Mouse (Mus musculus) frontal cortex, adult (tissue): ENCODE measurements around the gene Gpx5.
"Not testable (repeated sequence)": the region's sequence is repeated elsewhere in the genome, so short reads cannot be mapped to it uniquely, and the experiment has no call there.

ENCODE experiments used
- ATAC-seq: cut with Nextera tagmentation; 2 replicates; pipeline ENCODE4 v1.9.2; 2017; ENCODE audit warnings: mild to moderate bottlenecking, moderate library complexity, mixed read lengths; ENCODE audit not compliant: low TSS enrichment

Gene Gpx5

DNA sequence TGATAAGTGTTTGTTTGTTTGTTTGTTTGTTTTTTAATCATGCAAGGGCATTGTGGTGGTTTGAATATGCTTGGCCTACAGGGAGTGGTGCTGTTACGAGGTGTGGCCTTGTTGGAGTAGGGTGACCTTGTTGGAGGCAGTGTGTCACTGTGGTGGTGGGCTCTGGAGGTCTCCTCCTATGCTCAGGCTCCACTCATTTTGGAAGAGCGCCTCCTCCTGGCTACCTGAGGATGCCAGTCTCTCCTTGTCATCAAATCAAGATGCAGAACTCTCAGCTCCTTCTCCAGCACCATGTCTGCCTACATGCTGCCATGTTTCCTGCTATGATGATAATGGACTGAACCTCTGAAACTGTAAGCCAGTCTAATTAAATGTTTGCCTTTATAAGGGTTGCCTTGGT, 26.8 kb downstream of the Gpx5 start:
- ATAC-seq = no peak

GRCm38 (mm10) chr13:21264366-21264765, 28.2 kb downstream of the Gpx5 start:
- peak; percentile 39 for ATAC-seq

DNA sequence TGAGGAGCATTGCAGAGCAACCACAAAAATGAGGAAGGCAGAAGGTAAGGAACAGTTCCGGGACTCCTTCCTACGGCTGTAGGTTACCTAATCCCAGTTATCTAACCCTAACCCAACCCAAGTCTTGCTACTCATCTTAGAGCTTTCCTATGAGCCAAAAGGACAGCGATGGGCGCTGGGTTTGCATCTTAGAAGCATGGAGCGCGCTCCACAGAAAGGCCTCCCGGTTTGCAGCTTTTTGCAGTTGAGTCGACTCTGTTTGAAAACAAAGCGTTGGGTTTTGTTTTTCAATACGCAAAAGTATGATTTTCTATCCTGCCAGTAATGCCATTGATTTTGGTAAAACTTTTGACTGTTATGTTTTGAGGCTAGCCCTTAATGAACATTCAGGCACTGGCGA, 28.6 kb downstream of the Gpx5 start:
- ATAC-seq = peak; percentile 36

- no peak for ATAC-seq
Measured at GRCm38 (mm10) chr13:21262787-21263461, 29.6 kb downstream of the Gpx5 start.

GRCm38 (mm10) chr13:21260289-21260688, 32.2 kb downstream of the Gpx5 start:
- ATAC-seq = no peak

DNA sequence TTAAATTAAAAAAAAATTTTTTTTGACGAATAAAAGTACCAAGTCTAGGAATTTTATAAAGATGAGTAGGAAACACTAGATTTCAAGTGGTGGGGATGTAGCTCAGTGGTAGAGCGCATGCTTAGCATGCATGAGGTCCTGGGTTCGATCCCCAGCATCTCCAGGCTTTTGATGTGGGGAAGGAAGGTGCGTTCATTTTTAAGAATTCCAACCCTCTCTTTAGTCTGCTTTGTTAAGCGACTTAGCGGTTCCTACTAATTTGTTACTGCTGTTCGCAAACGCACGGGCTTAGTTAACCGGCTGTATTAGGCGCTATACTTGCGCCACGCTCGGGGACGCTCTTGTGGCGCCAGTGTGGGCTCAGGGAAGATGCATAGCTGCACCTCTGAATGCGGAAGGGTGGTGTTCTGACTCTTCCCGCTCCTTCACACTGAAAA, 32.8 kb downstream of the Gpx5 start:
- peak; percentile 77 for ATAC-seq

DNA sequence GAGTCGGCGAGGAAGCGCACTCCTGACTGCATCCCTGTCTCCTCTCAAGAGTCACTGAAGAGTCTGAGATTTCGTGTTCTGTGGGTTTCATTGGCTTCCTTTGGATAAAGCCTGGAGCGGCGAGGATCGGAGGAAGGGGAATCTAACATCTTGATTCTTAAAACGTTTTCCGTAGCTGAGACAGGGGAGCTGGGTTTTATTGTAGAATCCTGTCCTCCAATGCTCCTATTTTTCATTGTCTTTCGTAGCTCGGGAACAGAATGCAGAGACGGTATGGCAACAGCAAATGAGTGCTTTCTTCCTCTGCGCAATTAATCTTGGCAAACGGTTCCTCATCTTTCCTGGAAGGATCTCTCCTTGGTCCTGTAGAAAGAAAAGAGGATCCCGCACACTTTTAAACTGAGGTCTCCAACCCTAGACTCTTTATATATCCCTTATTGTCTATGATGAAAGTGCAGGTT, 33.3 kb downstream of the Gpx5 start:
- peak; percentile 78 for ATAC-seq

GRCm38 (mm10) chr13:21258524-21258923, 34.0 kb downstream of the Gpx5 start:
- ATAC-seq = no peak

GRCm38 (mm10) chr13:21253986-21254385, 38.5 kb downstream of the Gpx5 start:
- ATAC-seq = peak; percentile 86

DNA sequence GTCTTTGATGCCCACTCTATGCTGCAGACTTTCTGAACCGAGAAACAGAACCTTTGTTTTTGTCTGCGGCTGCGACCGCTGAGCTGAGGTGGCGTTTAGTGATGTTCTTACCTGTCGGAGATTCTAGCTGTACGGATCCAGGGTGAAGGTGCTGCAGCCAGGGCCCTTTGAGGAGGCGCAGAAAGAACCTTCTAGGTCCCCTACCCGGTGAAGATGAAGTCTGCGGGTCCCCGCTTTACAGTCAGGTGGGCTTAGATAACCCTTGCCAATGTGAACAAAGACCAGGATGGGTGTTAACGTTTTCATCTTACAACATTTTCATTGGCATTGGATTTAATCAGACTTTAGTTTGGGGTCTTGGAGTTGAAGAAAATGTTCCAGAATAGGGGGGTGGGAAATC, 39.0 kb downstream of the Gpx5 start:
- ATAC-seq = peak; percentile 52

DNA sequence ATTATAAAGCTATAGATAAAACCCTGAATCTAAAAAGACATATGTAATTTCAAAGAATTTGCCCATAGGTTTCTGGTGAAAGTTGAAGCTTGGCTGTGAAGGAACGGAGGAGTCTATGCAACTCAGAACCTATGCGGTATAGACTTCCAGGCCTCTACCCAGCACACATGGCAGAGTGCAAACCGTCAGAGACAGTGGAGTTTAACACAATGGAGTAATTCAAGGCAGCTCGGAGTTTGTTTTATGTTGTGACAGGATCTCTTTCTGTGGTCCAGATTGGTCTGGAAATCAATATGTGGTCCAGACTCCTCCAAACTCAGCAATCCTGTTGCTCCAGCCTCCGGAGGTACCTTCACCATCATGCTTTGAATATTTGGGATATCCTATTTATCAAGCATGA, 39.5 kb downstream of the Gpx5 start:
- ATAC-seq = no peak

- ATAC-seq = no peak
Measured at GRCm38 (mm10) chr13:21250074-21250681, 42.4 kb downstream of the Gpx5 start.

GRCm38 (mm10) chr13:21249022-21249421, 43.5 kb downstream of the Gpx5 start:
- ATAC-seq = no peak

GRCm38 (mm10) chr13:21246276-21246675, 46.3 kb downstream of the Gpx5 start:
- no peak for ATAC-seq

- ATAC-seq = not testable (repeated sequence)
Measured at GRCm38 (mm10) chr13:21244967-21245366, 47.6 kb downstream of the Gpx5 start.

DNA sequence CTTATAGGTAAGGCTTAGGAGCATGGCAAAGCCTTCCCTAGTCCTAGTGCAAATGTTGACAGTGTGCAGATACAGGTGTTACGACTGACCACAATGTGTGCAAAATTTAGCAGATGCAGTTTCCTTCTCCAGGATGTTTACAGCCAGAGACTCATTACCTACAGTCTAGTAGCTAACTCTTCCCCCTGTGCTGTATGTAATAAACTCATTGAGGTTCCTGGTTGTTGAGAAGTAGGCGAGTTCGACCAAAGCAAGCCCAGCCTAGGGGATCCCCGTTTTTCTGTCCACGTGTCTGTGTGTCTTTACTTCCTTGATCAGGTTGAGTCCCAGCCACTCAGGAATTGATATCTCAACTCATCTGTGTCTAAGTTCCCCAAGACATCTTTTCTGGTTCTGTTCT, 48.4 kb downstream of the Gpx5 start:
- no peak for ATAC-seq

GRCm38 (mm10) chr13:21243196-21243595, 49.3 kb downstream of the Gpx5 start:
- no peak for ATAC-seq

DNA sequence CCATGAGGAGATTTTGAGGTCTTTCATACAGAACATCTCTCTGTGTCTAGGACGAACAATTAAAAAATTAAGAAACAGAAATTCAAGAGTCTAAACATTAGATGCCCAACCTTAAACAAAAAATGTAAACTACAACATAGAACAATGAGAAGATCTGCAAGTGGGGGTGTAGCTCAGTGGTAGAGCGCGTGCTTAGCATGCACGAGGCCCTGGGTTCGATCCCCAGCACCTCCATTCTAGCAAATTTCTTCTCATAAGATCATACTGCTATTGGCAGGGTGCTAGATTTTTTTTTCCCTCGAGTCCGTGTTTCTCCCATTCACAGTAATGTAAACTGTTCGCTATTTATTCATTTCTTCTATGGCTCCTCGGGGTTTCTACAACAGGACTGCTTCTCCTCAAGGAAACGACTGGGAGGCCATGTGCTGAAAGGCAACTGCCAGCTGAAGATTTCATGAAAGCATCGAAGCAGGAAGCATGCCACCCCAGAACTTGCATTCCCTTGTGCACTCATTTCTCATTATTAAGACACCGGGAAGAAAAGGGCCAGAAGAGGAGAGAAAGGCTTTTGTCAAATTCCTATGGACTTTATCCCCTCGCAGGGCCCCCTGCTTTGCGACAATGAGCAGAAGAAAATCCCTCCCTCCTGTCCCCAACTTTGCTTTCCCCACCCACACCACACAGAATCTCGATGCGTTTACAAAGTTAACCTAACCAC, 50.0 kb downstream of the Gpx5 start:
- ATAC-seq = no peak

GRCm38 (mm10) chr13:21240788-21241187, 51.7 kb downstream of the Gpx5 start:
- ATAC-seq = peak; percentile 60; the same call in 1 of the 2 replicates

DNA sequence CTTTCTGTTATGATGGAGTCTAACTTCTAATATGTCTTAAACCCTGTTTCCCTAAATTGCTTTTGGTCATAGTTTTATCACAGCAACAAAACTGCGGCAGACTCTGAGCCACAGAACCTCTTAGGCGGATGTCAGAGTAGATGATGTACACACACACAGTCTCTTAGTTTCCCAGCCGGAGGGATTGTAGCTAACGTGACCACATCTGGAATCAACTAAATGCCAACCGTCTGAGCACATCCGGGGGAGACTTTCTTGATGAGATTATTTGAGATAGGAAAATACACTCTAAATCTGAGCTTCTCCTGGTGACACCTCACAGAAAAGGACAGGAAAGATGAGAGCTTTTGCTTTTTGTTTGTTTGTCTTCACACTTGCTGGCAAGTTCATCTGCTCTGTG, 55.4 kb downstream of the Gpx5 start:
- ATAC-seq = no peak

DNA sequence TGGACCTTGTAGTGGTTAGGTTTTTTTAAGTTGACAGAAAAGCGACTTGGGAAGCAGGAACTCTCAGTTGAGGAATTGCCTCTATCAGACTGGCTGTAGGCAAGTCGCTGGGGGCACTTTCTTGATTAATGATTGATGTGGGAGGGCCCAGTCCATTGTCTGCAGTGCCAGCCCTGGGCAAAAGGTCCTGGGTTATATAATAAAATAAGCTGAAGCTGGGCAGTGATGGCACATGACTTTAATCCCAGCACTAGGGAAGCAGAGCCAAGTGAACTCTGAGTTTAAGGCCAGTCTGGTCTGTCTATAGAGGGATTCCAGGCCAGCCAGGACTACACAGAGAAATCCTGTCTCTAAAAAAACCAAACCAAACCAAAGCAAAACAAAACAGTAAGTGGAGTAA, 55.8 kb downstream of the Gpx5 start:
- no peak for ATAC-seq
